Mouse (Mus musculus): ENCODE results near the gene Napb. TPM values are rescaled to one million over a fixed set of nuclear protein-coding genes. Genes with fewer than 3 reads are reported as not detected.
A peak's percentile ranks its signal among the peaks of the same experiment; 100 is the strongest.
"Not testable (repeated sequence)": the region's sequence is repeated elsewhere in the genome, so short reads cannot be mapped to it uniquely, and the experiment has no call there.

Gene Napb
- total RNA-seq (2015; ENCODE audit: low replicate concordance) (not detected in 2 replicates), total RNA-seq (2017; ENCODE audit: low replicate concordance) (0.28 TPM in 1 of 2 replicates, not detected in the other)

- 0 out of 2 replicates have a peak, but pooled peaks have one; percentile 49 for ATAC-seq (replicated peaks; ENCODE audit: low FRiP score, poor library complexity, severe bottlenecking)
These were observed at the start of gene Napb for GRCm38 (mm10) chr2:148732327-148733000. Gene Napb (minus strand): TSS chr2:148732467.

DNA sequence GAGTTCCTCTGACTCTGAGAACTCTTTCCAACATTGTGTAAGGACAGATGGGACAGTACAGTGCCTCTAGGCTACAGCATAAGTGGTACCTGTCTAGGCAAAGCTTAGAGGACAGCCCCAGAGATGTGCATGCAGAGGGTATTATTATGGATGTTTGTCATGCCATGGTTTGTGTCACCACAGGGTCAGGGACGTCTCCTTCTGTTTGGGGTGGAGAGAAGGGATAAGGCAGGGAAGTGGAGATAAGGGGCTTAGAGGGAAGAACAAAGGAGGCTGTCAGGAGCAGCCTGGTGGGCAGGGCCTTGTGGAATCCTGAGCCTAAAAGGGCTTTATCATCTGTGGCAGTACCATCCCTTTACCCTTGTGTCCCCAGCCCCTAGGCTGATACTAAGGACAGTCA lies 49.4 kb upstream of the Napb start, which contains the start of gene 8030411F24Rik:
Gene 8030411F24Rik (plus strand): TSS at position 301 of the 400 bp plus-strand sequence.
- no peak for ATAC-seq (replicated peaks; ENCODE audit: low FRiP score, poor library complexity, severe bottlenecking)

GRCm38 (mm10) chr2:148771397-148771796 lies 39.1 kb upstream of the Napb start, which contains the start of gene Cst11:
Gene Cst11 (minus strand): TSS chr2:148771497.
- not testable (repeated sequence) for ATAC-seq (replicated peaks; ENCODE audit: low FRiP score, poor library complexity, severe bottlenecking)

DNA sequence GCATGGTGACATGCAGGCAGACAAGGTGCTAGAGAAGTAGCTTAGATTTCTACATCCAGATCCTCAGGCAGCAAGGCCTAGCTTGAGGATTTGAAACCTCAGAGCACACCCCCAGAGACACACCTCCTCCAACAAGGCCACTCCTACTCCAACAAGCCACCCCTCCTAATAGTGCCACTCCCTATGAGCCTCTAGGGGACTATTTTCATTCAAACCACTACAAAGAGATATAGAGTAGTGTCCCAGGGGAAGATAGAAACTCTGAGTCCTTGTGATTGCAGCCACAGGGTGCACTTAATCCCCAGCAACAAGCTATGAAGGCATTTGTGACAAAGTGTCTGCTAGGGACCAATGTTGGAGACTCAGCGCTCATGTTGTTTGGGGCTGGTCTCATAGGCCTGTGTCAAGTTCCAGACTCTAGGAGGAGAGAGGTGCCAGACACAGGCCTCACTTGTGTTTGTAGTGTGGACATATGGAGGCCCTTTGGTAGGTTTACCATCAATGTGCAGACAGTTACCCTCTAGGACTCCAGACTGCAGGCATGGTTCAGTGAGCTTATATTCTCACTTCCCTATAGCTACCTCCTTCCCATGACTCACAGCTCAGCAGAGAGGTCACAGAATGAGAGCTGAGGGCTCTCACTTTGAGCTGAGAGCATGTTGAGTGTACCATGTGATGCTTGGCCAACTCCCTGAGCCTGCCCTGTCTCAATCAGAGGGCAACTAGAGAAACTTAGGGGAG lies 31.6 kb upstream of the Napb start:
- no peak for ATAC-seq (replicated peaks; ENCODE audit: low FRiP score, poor library complexity, severe bottlenecking)

- ATAC-seq (replicated peaks; ENCODE audit: low FRiP score, poor library complexity, severe bottlenecking): no peak
These were observed 22.1 kb upstream of the Napb start for GRCm38 (mm10) chr2:148754310-148754846.

DNA sequence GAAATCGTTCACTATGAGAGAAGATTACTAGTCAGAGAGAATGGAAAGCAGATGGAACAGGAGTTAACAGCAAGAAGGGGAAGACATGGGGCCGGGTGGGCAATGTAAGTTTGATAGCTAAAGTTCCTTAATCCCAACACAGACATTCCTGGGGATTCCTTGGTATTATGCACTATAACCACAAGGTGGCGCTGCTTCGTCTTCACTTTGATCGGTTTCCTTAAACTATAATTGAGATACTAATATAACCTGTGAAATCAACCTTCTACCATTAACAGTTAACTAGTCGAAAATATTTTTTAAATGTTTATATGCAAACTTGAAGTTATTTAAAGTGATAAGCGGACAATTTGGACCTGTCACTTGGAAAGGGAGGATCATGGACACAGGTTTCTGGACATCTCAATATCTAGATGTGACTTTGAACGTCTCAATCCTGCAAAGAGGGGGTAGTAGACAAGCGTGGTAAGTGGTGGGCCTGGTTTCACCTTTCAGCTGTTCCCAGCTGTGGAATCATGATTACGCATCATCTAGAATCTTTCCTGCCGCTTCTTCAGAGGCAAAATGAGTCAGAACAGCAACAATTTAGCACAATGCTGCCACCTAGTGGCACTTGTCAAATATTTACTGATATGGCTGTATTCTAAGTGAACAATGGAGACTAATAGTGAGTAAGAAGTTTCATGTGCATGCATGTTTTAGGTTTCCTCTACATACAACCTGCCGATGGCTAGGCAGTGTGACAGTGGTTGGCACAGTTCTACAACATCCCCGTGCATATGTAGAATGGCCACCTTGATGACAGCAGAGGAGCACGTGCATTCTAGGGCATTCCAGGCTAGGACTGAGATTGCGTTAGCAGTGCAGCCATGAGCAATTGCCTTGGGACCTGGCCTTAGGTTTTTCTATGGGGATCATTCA lies 19.9 kb upstream of the Napb start:
- peak; percentile 90 for ATAC-seq (replicated peaks; ENCODE audit: low FRiP score, poor library complexity, severe bottlenecking)

GRCm38 (mm10) chr2:148750058-148750457 lies 17.8 kb upstream of the Napb start, which contains the start of gene Cstl1:
Gene Cstl1 (plus strand): TSS chr2:148750358.
- no peak for ATAC-seq (replicated peaks; ENCODE audit: low FRiP score, poor library complexity, severe bottlenecking)

GRCm38 (mm10) chr2:148743846-148744407 lies 11.7 kb upstream of the Napb start:
- no peak for ATAC-seq (replicated peaks; ENCODE audit: low FRiP score, poor library complexity, severe bottlenecking)

DNA sequence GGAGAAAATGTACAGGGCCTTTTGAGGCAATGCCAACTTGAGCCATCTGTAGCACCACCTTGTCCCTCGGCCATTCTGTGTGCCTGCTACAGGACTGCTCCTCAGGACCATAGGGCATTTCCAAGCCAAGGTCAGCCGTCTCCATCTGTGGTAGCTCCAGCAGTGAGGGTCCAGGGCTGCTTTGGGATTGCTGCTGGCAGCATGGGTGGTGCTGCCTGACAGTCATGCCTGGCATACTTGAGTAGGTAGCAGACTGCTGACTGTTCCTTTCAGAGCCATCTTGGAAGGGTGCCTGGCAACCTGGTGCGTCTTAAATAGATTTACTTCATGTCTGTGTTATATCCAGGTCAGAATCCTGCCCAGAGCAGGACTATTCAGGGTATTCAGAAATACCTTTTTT lies 10.7 kb upstream of the Napb start:
- no peak for ATAC-seq (replicated peaks; ENCODE audit: low FRiP score, poor library complexity, severe bottlenecking)

- ATAC-seq (replicated peaks; ENCODE audit: low FRiP score, poor library complexity, severe bottlenecking): no peak
These were observed 497 bp downstream of the Napb start for GRCm38 (mm10) chr2:148731614-148732326.

- ATAC-seq (replicated peaks; ENCODE audit: low FRiP score, poor library complexity, severe bottlenecking): no peak
These were observed 12.8 kb downstream of the Napb start for GRCm38 (mm10) chr2:148719271-148719995.

DNA sequence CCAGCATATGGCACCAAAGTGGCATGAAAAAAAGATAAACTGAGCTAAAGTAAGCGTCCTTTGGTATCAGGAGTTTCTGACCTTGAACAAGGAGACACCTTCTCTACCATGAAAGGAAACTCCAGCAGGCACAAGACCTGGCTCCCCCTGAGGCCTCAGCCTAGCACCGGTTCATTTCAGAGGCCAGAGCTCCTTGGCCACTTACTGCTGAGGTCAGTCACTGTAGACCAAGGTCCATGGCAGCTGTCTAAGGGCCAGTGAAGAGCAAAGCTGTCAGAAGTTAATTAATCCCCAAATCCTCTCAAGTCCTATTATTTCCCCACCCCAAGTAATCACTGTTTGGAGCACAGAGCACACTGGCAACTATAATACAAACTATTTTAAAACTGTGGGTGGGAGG lies 15.2 kb downstream of the Napb start:
- ATAC-seq (replicated peaks; ENCODE audit: low FRiP score, poor library complexity, severe bottlenecking): no peak

DNA sequence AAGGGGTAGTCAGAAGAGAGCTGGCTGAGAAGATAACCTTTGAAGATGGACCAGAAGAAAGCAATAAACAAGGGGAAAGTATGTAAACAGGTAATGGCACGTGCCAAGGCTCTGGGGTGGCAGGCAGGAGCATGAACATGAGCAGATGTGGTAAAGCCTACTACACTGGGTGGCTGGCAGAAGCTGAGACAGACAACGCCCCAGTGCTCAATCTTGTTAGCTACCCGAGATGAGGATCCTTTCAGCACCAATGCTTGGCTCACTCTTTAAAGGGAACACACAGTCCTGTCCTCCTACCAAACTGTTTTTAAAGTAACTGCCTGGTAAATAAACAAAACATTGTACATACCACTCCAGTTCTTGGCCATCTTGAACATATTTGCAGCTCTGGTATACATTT lies 19.9 kb downstream of the Napb start:
- ATAC-seq (replicated peaks; ENCODE audit: low FRiP score, poor library complexity, severe bottlenecking): no peak

DNA sequence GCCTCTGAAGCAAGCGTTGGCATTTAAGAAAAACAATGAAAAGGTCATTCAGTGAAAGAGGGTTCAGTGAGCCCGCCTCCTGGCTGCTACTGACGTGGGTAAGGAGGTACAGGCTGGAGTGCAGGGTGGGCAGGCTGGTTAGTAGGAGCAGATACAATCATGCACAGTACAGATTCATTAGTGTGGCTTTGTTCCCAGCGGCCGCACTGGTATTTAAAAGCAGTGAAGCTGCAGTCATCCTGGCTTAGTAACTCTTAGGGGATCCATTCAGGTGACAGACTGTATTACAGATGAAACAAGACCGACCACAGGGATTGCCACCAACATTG lies 25.1 kb downstream of the Napb start:
- no peak for ATAC-seq (replicated peaks; ENCODE audit: low FRiP score, poor library complexity, severe bottlenecking)

GRCm38 (mm10) chr2:148706409-148707201 lies 25.7 kb downstream of the Napb start:
- peak; percentile 64 for ATAC-seq (replicated peaks; ENCODE audit: low FRiP score, poor library complexity, severe bottlenecking)

DNA sequence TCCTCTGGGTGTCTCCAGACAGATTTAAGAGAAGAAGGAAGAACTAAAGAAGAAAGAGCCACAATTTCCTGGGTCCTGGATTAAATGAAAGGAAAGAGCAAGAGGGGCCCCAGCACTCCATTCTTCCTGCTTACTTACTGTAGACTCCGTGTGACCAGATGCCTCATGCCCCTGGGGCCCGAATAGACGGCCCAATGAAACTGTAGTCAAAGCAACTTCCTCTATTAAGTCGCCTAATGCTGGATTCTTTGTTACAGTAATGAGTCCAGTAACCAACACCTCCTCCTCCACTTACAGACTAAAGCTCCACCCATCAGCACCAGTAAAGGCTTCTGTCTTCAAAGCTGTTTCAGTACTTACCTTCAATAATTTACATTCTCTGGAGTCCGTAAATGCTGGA lies 33.7 kb downstream of the Napb start:
- no peak for ATAC-seq (replicated peaks; ENCODE audit: low FRiP score, poor library complexity, severe bottlenecking)

GRCm38 (mm10) chr2:148690781-148691180 lies 41.5 kb downstream of the Napb start:
- no peak for ATAC-seq (replicated peaks; ENCODE audit: low FRiP score, poor library complexity, severe bottlenecking)

Data from erythroblast, adult 5-6 weeks (primary cell).